Mouse (Mus musculus) kidney, adult 11 months (tissue): ENCODE measurements around the gene Ddx56.
A peak's percentile ranks its signal among the peaks of the same experiment; 100 is the strongest.

Experiments used
- DNase-seq: peaks from one replicate; pipeline ENCODE4 v3.0.0; 2022

Ddx56 gene

DNA sequence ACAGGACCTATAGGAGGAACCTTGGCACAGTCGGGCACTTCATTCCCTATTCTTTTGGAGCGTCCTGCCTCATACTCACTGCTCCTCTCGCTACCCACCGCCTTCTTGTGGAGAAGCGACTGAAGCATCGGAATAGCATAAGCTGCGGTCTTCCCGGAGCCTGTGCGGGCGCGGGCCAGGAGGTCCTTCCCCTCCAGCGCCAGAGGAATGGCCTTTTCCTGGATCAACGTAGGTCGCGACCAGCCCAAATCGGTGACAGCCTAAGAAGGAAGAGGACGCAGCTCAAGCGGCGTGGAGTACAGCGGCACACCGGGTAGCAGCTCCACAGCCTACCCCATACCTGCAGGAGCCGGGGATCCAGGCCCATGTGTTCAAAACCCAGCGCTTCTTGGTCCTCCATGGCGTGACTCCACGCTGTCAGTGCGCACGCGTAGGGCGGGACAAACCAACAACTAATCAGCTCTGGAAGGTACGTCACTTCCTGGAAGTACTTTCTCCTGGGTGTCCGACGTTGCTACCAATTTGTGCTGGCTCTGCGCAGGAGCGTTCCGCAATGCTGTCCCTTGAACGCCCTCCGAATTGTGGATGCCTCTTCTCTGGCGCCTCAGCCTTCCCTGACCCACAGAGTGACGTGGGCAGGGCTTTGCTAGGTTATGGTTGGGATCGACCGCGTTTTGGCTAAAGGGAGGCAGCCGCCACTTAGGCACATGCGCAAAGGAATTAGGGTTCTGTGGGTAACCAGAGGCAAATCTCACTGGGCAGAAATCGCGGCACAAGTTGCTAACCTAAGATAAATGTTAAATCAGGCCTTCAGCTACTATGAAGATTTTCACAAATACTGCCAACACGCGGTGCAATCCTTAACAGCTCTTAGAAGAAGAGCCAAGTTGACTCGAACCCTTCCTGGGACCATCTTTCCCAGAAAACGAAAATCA lies at the start of gene Ddx56:
Ddx56 (minus strand) TSS at position 453 of the 935 bp plus-strand sequence.
- peak; percentile 94 for DNase-seq

DNA sequence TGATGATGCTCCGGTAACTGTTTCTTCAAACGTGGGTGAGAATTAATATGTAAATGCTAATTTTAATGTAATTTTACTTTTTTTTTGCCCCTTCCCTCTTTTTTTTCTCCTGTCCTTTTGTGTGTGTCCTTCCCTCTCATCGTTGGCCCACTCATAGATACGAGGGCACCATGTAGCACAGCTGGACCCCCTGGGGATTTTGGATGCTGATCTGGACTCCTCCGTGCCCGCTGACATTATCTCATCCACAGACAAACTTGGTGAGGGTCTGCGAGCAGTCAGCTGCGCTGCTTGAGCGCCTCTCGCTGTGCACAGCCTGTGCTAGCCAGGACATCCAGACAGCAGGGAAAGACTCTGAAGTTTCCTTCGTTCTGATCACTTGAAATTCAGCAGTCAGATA lies 49.2 kb upstream of the Ddx56 start:
- DNase-seq: no peak

DNA sequence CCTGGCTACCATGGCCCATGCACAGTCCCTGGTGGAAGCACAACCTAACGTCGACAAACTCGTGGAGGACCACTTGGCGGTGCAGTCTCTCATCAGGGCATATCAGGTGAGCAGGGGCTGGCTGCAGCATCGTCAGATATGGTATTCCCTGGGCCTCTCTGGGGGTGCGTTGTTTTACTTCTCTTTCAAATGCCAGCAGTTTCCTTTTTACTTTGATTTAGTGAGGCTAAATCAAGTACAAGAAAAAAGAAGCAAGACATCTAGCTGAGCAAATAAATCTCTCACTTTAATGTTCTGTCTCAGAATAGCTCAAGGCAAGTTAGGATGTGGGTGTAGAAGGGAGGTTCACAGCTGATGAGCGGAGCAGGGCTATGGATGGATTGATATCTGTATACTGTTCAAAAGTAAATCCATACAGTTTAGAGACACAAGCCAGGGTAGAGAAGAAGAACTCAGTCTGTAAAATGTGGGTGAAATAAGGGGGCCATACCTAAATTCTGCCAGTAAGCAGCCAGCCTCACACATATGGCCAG lies 46.4 kb upstream of the Ddx56 start:
- DNase-seq: no peak

DNA sequence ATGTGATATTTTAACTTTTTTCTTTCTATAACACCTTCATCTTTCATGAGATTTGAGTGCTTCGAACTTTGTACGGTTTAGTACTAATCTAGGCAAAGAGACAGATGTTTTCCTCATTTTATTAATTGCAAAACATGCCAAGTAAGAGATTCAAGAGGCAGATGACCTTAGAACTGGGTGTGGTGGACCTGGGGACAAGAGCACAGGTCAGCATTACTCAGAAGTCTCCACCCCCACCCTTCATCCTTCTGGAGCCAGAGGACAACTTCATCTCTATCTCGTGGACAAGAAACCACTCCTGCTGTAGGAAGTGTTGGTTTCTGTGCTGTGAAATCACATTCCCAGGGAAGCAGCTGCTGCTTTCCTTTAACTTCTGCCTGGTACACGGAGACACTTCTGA lies 40.6 kb upstream of the Ddx56 start:
- DNase-seq: peak; percentile 26

DNA sequence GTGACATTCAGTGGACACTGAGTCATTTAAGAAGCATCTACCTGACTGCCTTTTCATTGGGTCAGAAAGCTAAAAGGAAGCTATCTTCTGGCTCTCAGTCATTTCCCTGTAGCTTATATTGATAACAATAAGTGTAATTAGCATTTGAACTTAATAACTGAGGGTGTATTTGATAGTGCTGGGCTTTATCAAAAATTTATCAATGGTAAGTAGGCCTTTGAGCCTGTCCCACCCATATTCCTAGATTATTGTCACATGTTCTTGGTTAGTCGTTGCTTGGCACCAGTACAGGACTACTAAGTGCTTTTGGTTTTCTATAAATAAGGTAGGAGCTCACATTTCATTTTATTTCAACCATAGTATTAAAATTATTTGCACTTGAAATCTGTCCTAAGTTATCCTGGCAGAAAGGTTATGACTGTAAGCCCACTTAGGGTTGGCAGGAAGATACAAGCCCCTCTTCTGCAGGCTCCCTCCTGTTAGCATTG lies 38.4 kb upstream of the Ddx56 start:
- no peak for DNase-seq

DNA sequence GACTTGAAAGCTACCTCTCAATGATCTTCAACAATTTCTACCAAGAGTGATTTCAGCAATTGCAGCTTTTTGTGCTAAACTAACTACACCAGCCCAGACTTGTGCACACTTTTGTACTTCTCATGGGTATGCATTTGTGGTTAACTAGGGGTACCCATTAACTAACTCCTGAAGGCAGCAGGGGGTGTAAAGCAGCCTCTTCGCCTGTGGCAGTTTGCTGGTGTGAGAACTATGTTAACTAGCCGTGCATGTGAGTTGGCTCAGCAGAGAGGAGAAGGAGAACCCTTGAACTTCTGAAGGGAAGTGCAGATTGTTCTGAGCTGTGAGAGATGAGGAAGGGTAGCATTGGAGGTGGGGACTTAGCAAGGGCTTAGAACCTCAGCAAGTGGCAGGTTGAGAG lies 35.2 kb upstream of the Ddx56 start:
- DNase-seq: peak; percentile 44

DNA sequence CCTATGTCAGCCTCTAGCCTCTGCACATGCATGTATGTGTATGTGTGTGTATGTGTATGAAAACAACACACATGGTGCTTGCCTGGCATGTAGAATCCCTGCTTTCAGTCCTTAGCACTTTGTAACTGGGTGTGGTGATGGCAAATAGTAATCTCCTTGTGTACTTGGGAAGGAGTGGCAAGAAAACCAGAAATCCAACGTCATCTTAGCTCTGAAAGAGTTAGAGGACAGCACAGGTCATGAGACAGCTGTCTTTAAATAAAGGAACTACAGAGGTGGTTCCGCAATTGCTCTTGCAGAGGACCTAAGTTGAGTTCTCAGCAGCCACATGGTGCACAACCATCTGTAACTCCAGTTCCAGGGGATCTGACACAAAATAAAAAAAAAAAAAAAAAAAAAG lies 31.9 kb upstream of the Ddx56 start:
- no peak for DNase-seq

DNA sequence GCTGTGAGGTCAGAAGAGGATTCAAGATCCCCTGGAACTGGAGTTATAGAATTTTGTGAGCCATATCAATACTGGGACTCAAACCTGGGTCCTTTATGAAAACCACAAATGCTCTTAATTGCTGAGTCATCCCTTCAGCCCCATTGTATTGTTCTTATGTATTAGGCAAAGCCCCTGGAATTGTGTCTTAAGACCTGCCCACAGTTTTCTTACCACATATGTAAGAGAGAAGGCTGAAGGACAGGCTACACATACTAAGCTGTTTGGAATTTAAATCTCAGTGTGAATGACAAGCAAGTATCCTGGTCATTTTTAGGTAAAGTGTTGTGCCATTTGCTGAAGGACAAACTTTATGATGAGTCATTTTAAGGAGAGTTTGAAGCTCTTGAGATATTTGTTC lies 28.5 kb upstream of the Ddx56 start:
- DNase-seq: no peak

DNA sequence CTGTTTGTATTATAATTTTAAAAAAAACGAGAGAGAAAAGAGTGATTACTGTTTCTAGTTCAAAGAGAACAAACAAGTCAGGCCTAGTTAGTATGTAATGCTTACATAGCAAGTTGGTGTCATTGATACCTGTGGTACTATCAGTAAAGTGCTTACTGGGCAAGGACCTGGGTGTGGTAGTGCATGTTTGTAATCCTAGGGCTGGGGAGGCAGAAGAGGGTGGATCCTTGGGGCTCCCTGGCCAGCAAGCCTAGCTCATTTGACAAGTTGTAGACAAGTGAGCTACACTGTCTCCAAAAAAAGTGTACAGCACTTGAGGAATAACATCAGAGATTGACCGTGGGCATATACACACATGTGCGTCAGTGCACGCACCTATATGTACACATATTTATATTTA lies 27.1 kb upstream of the Ddx56 start:
- DNase-seq: no peak

DNA sequence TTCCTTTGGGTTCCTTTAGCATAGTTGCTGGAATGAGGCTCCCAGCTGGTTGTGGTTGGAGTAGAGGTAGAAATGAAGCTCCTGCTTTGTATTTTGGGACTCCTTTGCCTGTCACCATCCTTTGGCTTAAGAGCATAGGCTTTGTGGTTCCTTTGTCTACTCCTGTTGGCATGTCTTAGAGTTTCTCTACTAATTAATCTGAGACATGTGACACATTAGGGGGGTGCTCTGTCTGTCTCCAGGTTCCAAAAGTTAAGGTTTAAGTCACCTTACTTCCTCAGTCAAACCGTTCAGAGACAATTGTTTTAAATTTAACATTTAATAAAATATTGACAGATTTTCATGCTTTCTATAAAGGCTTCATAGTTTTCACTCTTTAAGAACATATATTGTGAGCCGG lies 26.0 kb upstream of the Ddx56 start:
- no peak for DNase-seq

DNA sequence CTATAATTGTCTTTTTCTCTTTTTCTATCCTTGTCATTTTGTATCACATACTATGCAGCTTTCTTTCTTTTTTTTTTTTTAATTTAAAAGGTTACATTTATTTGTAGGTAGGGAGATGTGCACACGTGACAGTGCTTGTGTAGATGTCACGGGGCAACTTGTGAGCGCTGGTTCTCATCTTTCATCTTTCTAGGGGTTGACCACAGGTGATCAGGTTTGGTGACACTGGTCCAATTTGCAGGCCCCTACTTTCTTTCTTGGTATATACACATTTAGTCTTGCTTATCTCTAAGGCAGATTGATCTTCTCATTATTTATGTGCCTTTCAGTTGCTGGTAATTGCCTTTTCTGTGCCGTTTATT lies 25.4 kb upstream of the Ddx56 start:
- no peak for DNase-seq

DNA sequence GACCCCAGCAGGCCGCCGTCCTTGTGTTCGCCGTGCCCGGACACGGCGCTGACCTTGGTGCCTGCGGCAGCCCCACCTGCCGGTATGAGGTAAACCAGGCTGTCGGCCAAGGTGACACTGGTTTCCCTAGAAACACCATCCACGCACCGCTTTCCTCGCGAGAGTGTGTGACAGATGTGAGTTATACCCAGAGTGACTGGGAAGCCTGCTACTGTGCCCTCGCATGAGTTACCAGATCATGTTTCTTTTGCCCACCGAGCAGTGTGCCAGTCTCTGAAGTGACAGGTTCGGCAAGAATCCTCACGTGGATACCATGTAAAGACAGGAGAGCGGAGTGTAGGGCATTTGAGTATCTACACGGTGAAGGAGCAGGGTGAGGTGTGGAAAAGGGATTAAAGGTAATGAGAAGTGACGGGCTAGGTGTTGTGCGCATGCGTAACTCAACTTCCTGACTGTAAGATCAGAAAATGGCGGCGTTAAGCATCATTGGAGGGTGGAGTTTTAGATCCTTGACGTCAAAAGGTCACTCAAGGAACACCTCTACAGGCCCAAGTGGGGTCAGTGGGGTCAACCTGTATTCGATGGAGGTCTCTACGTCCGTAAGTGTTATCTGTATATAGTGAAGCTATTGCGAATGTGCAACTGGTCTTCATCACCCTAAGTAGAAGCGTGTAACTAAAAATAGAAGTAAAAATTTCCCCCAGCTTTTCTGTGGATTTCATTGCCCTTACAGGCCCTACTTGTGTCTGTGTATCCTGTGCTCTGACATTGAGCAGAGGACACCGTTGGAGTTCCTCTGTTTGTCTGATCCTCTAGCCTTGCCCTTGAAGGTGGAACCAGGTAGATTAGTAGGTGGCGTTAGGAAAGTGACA lies 24.8 kb upstream of the Ddx56 start:
- DNase-seq: peak; percentile 94

DNA sequence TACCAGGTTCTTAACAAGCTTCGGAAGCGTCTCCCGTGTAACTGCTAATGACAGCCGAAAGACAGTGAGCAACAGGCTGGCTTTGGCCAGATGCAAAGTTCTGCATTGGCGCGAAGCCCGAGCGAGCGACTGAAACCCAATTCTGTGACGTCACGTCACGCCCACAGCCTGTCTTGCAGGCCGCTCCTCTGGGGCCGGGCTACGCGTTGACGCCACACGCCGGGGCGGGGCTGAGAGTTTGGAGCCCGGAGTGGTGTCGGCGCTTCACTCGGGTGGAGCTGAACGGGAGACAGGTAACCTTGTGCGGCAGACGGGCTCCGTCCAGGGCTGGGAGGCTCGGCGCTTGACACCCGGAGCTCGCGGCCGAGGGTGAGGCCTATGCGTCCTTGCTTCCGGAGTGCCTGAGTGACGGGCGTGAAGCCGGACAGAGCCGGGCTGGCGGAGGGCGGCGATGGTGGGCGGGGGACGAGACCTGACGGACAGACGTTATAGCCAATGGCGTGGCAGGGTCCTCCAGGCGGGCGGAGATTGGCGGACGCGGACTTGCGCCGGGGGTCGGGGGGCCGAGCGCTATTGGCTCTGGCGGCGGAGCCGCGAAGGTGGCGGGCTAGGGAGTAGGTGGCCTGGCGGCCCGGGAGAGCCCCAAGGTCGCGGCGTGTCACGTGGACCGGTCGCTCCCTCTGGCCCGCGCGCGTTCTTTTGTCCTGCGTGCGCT lies 24.0 kb upstream of the Ddx56 start, which contains the start of gene Ogdh:
Ogdh (plus strand) TSS at position 233 of the 715 bp plus-strand sequence.
- peak; percentile 98 for DNase-seq

DNA sequence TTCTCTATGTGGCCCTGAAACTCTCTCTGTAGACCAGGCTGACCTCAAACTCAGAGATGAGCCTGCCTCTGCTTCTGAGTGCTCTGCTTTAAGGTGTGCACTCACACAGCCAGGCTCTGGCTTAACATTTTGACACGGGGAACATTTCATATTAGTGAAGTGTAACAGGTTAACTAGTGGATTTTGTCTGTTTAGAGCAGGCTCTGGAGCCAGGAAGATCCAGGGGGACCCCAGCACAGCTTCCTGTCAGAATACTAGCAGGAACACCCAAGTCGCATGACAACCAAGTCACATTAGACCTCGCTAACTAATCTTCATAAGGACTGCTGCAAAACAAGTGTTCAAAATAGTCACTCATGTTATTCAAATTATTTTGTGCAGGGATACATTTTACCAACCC lies 23.3 kb upstream of the Ddx56 start:
- no peak for DNase-seq

DNA sequence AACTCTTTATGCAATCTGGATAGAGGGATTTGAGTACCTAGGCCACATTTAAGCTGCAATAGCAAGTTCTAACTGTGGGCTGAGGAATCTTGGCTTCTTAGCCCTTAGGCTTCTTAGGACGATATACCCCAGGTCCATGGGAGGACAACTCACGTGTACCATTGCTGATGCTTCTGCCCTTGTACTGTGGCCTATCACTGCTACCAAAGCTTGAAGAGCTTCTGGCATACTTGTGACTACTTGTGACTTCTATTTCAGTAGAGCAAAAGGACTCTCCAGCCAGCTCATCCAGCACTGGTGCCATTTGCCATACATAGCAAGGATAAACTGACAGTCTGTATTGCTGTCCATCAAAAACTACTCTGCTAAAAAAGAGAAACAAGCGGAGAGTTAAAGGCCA lies 22.6 kb upstream of the Ddx56 start:
- DNase-seq: no peak

DNA sequence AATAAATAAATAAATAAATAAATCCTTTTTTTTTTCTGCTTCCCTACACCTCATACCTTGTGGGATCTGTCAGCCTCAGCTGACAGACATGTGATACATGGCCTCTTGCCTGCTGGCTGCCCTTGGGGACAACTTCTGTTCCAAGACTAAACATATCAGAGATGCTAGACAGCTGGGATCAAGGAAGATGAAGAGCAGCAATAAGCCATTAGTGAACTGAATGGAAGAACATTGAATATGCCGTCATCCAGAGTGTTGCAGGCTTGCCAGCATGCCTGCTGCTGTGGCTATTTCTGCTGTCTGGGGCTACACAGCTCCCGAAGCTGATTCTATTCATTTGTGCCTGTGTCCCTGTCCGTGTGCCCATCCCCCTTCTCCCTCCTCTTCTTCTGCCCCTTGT lies 15.4 kb upstream of the Ddx56 start:
- no peak for DNase-seq

DNA sequence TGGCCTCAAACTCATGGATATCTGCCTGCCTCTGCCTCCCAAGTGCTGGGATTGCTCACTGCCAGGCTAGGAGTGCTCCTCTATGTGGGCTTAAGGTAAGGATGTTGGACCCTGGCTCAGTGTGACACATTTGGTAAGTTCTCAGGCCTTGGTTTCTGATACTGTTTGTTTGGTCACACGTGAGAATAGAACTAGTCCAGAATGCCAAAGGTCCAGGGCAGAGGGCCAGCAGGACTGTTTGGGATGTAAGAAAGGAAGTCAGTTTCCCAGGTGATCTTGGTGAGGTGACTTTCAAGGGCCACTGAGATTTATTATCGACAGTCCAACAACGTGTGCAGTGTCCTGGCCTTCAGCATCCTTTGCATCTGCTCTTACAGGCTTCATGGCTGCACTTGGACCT lies 8.9 kb upstream of the Ddx56 start:
- DNase-seq: no peak

DNA sequence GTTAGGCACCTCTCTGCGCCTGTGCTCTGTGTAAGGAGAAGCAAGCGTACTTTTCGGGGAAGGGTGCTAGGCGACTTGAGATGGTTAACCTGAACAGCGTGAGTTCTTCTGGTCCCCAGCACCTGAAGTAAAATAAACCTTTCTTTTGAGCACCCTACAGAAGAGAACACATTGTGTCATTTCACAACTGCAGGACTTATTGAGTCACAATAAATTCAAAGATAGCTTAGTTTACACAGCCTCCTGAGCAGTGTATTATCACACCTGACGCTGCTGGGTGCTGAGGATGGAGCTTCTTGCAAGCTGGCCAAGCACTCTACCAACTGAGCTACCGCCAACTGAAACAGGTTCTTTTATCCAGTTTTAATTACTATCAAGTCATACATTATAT lies 7.5 kb upstream of the Ddx56 start:
- no peak for DNase-seq

DNA sequence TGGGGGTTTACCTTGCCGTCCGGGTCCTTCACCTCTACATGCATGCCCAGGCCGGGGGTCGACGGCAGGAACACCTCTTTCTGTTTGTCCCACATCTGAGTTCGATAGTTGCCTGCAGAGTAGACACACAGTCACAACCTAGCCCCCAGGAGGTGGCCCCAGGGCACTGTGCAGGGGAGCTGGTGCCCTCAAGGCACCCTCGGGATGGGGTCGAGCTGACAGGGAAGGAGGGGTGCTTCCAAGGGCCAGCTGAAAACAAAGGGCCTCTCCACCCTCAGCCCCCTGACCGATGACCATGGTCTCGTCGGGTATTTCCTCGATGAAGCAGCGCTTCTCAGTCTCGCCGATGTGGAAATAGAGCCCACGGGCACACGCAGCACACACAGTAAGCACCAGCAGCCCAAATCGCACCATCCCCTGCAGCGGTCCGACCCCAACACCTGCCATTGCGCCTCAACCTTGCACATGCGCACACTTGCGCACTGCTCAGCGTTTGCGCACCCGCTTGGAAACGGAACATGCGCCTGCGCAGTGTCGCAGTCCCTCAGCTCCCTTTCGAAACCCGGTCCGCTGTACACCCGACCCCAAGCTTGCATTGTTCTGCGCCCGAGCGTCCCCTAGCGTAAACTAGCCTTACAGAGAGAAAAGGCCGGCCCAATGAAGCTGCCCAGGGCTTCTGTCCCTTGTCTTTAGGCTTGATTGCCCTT lies 7.0 kb upstream of the Ddx56 start, which contains the start of gene Tmed4:
Tmed4 (minus strand) TSS at position 484 of the 707 bp plus-strand sequence.
- DNase-seq: peak; percentile 98

DNA sequence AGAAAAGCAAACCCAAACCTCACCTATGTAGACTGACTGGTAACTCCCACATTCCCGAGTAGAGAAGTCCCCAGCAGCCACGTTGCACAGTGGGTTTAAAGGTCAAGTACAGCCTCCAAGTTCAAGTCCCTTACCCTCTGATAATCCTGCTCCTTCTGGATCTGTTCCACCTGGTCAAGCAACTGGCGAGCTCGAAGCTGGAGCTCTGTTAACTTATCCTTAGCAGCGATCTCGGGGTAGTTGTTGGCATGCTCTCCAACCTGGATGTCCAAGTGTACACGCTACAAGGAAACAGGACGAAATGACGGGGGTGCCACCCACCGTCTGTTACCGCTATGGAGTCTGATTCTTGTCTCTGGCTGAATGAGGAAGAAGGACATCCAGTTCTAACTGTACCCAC lies 6.0 kb upstream of the Ddx56 start:
- DNase-seq: peak; percentile 45

DNA sequence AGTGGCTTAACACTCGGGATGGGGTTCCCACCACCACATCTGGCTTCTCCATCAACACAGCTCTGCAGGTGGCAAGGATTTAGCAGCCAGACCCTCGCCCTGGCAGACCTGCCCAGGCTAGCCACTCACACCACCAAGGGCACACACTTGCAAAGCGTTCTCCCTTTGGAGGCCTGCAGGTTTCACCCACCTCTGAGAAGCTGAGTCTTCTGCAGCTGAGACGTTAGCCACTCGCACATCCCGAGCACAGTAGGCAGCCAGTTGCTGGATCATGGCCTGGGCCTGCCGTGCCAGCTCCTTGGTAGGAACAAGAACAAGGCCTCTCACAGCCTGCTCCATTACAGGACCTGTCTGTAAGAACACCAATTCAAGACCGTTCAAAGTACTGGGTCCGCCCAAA lies 951 bp downstream of the Ddx56 start:
- DNase-seq: no peak

DNA sequence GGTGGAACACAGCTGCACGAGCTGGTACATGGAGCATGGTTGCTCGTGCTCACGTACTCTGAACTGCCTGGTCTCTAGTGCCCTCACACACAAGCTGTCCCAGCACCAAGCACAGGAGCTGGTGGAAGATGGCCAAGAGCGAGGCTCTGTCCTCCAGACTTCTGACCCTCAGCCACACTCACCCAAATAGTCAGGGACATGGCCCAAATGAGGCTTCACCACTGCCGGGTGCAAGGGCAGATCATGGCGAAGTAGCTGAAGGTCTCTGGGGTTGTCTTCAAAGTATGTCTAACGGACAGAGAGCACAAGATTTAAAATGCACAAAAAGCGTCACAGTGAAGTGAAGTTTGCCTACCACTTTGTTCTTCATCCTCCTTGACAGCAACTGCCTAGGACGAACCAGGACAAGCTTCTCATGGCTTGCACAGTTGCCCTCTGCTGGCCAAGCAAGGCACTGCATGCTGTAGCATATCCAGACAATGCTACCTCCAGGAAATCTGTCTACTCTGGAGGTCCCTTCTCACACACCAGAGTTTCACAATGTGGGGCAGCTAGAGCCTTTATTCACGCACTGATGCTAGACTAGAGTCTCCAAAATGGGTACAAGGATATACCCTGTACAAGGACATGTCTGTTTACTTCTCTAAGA lies 6.0 kb downstream of the Ddx56 start:
- no peak for DNase-seq
